Mouse (Mus musculus): ENCODE measurements around the gene D630039A03Rik.
A peak's percentile ranks its signal among the peaks of the same experiment; 100 is the strongest.

D630039A03Rik gene

GRCm38 (mm10) chr4:57924556-57925071 is 8.5 kb upstream of the D630039A03Rik start:
- DNase-seq: no peak

- DNase-seq: no peak
Measured at GRCm38 (mm10) chr4:57922171-57922570, 6.1 kb upstream of the D630039A03Rik start.

- no peak for DNase-seq
Measured at GRCm38 (mm10) chr4:57920522-57920921, 4.4 kb upstream of the D630039A03Rik start.

GRCm38 (mm10) chr4:57919494-57920423 is 3.7 kb upstream of the D630039A03Rik start:
- no peak for DNase-seq

GRCm38 (mm10) chr4:57916711-57917110 is 614 bp upstream of the D630039A03Rik start:
- peak; percentile 56 for DNase-seq

- peak; percentile 92 for DNase-seq
Measured at GRCm38 (mm10) chr4:57915216-57915965, 706 bp downstream of the D630039A03Rik start.

- no peak for DNase-seq
Measured at GRCm38 (mm10) chr4:57914193-57915190, 1.6 kb downstream of the D630039A03Rik start.

- DNase-seq: peak; percentile 79
Measured at GRCm38 (mm10) chr4:57913021-57913420, 3.1 kb downstream of the D630039A03Rik start.

- DNase-seq: no peak
Measured at GRCm38 (mm10) chr4:57908860-57909259, 7.2 kb downstream of the D630039A03Rik start.

- DNase-seq: no peak
Measured at GRCm38 (mm10) chr4:57906708-57907107, 9.4 kb downstream of the D630039A03Rik start.

GRCm38 (mm10) chr4:57904638-57905037 is 11.5 kb downstream of the D630039A03Rik start:
- peak; percentile 70 for DNase-seq

- DNase-seq: peak; percentile 62
Measured at GRCm38 (mm10) chr4:57904211-57904610, 11.9 kb downstream of the D630039A03Rik start.

- no peak for DNase-seq
Measured at GRCm38 (mm10) chr4:57902619-57903018, 13.5 kb downstream of the D630039A03Rik start.

GRCm38 (mm10) chr4:57901210-57901609 is 14.9 kb downstream of the D630039A03Rik start:
- DNase-seq: peak; percentile 54

GRCm38 (mm10) chr4:57896631-57897030 is 19.5 kb downstream of the D630039A03Rik start:
- no peak for DNase-seq

- no peak for DNase-seq
Measured at GRCm38 (mm10) chr4:57895902-57896301, 20.2 kb downstream of the D630039A03Rik start.

- no peak for DNase-seq
Measured at GRCm38 (mm10) chr4:57895140-57895539, 21.0 kb downstream of the D630039A03Rik start.

GRCm38 (mm10) chr4:57892001-57892586 is 24.0 kb downstream of the D630039A03Rik start:
- no peak for DNase-seq

GRCm38 (mm10) chr4:57889773-57890172 is 26.3 kb downstream of the D630039A03Rik start:
- DNase-seq: no peak

- peak; percentile 58 for DNase-seq
Measured at GRCm38 (mm10) chr4:57888978-57889377, 27.1 kb downstream of the D630039A03Rik start.

- no peak for DNase-seq
Measured at GRCm38 (mm10) chr4:57888246-57888645, 27.9 kb downstream of the D630039A03Rik start.

GRCm38 (mm10) chr4:57886888-57887230 is 29.2 kb downstream of the D630039A03Rik start:
- DNase-seq: no peak

Data from kidney, adult 9 months (tissue).